Mouse (Mus musculus): ENCODE data around the gene Mcm2.

- TF ChIP-seq CTCF (IDR thresholded peaks at IDR 0.05; ENCODE audit: insufficient read depth, low read depth, low read length) (no peak), POLR2A (IDR thresholded peaks at IDR 0.05; ENCODE audit: insufficient read depth, low read depth, low read length) (no peak)
Measured at GRCm38 (mm10) chr6:88926870-88927269, 28.3 kb upstream of the Mcm2 start.

Measured in olfactory bulb, adult 2 months (tissue).